Mouse (Mus musculus): ENCODE data around the gene Ccrl2.

DNA sequence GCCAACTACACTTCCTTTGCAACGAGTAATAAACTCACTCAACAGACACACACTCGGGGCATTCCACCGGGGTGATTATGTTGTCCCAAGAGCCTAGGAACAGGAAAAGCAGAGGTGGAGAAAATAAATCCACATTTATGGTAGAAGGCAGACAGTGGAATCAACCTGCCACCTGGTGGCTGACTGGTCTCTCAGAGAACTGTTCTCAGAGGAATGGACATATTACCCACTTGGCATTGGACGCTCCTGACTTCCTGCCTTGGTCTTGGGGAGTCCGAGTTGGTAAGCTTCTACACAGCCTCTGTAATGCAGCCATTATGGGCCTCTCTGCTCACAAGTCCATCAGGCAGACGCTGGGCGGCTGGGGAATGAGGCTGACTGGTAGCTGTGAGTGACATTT lies 14.9 kb upstream of the Ccrl2 start:
- TF ChIP-seq CTCF (IDR thresholded peaks at IDR 0.05; ENCODE audit: low read depth, low read length): no peak
- TF ChIP-seq GATA1 (IDR thresholded peaks at IDR 0.05; ENCODE audit: borderline replicate concordance, low read length): no peak
- TF ChIP-seq TAL1 (conservative IDR thresholded peaks at IDR 0.05; ENCODE audit: low read depth, low read length): no peak

All from G1E (cell line).